Mouse (Mus musculus): Measurements from ENCODE around the gene Tbl1x.

Gene Tbl1x

DNA sequence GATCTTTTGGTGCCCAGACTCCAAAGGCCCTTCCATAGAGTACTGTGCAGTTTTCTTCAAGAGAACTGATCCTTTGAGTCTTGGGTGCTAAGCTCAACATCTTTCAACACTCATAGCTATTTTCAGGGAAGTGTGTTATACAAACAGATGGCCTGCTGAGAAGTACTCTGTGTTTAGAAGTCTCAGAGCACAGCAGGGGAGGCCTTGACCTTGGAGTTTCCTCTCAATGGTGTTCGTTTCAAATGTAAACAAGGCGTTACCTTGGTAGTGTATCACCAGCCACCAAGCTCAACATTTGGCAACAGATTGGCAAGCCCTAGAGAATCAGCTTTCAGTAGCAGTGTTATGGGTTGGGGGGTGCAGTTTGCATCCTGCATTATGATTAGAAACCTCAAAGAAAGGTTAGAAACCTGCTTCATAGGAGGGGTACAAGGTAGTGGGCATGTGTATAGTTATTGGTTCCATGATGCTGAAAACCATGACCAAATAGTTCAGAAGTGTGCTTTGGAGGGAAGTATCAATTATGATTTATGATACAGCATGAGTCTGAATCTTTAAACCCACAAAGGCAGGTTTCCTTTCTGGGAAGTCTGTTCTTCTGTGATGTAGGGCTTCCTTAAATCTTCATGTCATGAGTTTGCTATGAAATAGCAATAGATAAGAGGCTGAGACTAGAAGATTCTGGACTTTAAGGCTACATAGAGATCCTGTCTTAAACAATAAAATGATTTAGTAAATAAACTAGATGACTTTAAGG lies 98.3 kb downstream of the Tbl1x start:
- no peak for DNase-seq (ENCODE audit: low spot score)

- DNase-seq (ENCODE audit: low spot score): no peak
Observed at GRCm38 (mm10) chrX:77611938-77612337, 101.1 kb downstream of the Tbl1x start.

DNA sequence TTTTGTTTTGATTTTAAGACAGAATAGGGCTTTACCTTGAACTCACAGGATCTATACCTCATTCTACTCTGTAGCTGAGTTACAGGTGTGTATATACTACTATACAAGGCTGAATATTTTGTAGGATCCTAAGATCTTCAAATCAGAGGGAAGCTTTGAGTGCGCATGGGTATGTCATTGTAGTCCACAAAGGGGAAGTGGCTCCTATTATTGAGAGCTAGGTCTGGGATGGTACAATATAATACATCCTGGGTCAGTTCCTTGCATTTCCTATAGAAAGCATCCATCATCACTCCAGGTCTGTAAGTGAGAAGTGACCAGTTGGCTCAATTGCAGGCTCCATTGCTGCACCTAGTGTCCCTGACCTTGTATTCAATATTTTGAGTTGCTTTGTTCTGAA lies 102.2 kb downstream of the Tbl1x start:
- no peak for DNase-seq (ENCODE audit: low spot score)

- no peak for DNase-seq (ENCODE audit: low spot score)
Observed at GRCm38 (mm10) chrX:77615735-77616293, 105.0 kb downstream of the Tbl1x start.

- DNase-seq (ENCODE audit: low spot score): no peak
Observed at GRCm38 (mm10) chrX:77617368-77618144, 106.7 kb downstream of the Tbl1x start.

DNA sequence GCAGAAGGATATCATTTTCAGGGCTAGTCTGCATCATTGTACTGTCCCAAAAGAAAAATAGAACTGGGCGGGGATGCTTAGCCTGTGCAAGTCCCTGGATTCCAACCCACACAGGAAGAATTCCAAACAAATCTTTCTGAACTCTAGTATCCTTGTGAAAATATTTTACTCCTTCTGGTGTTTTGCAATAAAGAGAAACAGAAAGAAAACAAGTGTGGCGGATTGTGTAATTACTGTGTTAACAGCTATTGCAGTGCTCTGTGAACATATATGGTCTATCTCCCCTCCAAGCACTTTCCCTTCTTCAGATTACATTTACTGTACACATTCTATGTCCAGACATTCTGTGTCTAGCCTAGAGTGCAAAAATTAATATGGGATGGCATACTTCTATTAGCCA lies 119.6 kb downstream of the Tbl1x start:
- DNase-seq (ENCODE audit: low spot score): no peak

GRCm38 (mm10) chrX:77636499-77636898 lies 125.7 kb downstream of the Tbl1x start:
- DNase-seq (ENCODE audit: low spot score): no peak

GRCm38 (mm10) chrX:77638076-77638475 lies 127.3 kb downstream of the Tbl1x start:
- DNase-seq (ENCODE audit: low spot score): peak; percentile 54

DNA sequence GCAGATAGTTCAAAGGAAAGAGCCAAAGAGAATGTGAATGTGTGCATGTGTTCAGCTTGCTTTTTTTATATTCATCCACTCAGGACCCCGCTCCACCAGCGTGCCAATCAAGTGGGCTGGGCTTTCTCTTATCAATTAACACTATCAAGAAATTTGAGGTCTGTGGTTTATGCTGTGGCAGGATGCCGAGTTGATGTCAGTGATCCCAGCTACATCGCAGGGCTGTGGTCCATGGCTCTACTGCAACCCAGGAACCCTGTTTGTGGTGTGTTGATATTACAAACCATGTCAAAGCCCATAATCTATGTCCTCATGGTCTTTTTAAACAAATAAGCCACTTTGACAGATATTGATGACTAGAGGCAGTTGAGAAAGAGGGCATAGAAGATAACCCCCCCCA lies 129.5 kb downstream of the Tbl1x start:
- no peak for DNase-seq (ENCODE audit: low spot score)

- no peak for DNase-seq (ENCODE audit: low spot score)
Observed at GRCm38 (mm10) chrX:77646164-77646563, 135.4 kb downstream of the Tbl1x start.

DNA sequence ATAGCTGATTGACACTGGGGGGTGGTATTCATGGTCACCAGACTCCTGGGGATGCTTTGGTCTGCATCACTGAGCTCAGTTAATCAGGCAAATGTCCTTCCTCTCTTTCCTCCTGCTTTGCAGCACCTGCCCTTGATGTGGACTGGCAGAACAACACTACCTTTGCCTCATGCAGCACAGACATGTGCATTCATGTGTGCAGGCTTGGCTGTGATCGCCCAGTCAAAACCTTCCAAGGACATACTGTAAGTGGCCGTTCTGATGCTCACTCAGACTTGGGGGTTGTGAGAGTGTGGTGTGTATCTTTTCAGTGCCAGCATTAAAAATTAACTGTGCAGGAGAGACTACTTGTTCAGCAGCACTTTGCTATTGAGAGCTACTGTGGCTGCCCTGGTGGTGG lies 139.4 kb downstream of the Tbl1x start:
- DNase-seq (ENCODE audit: low spot score): no peak

DNA sequence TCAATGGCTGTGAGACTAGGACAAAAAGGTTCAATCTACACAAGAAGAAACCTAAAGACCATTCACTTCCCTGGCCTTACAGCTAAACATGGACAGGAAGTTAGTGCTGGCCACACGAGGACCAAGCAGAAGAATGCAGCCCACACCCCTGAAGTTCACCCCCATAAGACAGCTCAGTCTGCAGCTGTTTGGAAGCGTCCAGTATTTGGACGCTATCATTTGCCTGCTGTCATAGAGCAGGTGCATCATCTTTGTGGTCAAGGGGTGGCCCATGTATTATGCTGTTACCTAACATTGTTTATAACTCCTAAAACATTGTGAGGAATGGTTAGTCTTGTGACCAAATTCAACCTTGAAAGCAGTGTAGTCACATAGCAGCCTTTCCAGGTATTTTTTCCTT lies 151.2 kb downstream of the Tbl1x start:
- no peak for DNase-seq (ENCODE audit: low spot score)

GRCm38 (mm10) chrX:77663276-77663675 lies 152.5 kb downstream of the Tbl1x start:
- DNase-seq (ENCODE audit: low spot score): no peak

DNA sequence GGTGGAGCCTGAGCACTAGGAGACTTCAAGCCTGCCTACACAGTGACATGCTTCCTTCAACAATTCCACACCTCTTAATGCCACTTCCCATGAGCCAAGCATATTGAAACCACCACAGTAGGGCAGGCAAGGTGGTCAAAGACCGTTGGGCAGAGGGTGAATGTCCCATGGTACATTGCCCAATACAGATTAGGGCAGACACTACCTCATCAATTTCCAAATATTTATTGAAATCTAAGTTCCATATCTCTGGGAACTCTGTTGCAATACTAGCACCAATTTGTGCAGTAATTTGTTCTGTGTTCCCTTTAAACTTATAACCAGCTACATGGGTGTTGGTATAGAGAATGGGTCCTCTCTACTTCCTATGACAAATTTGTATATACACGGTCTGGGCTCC lies 154.2 kb downstream of the Tbl1x start:
- no peak for DNase-seq (ENCODE audit: low spot score)

- no peak for DNase-seq (ENCODE audit: low spot score)
Observed at GRCm38 (mm10) chrX:77666911-77667310, 156.1 kb downstream of the Tbl1x start.

- no peak for DNase-seq (ENCODE audit: low spot score)
Observed at GRCm38 (mm10) chrX:77667441-77667840, 156.6 kb downstream of the Tbl1x start.

DNA sequence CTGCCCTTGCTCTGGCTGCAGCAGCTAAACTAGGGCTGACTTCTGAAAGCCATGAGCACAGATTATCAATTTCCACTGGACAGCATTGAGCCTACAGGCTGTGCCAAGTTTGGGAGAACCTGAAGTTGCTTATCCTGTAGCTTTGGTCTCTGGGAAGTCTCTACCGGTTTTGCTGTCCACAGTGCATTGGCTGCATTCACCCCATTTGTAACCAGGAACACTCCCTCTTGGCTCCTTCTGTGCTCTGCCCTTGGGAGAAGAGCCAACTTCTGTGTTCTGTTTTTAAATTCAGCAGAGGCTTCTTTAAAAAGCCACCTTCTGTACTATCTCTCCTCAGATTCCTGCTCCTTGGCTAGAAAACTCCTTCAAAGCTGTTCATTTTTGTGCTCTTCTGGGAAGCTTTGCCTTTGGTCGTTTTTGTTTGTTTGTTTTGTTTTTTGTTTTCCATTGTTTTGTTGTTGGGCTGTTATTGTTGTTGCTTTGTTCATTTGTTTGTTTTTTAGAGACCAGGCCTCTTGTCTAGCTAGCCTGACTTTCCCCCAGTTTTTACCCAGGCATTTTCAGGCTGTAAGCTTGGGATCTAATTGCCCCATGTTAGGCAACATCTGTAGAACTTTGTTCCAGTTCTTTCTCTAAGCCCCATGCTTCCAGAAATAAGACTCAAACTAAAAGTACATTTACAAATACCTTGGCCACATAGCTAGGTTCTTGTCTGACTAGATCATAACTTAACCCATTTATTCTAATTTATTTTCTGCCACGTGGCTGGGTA lies 159.2 kb downstream of the Tbl1x start:
- no peak for DNase-seq (ENCODE audit: low spot score)

All from left cerebral cortex, adult 11 months (tissue).